Mouse (Mus musculus): ENCODE results near the gene Pah. TPM values are rescaled to one million over a fixed set of nuclear protein-coding genes. Genes with fewer than 3 reads are reported as not detected.

The Pah gene
- polyA plus RNA-seq (2012): not detected in 2 replicates

GRCm38 (mm10) chr10:87521646-87522045, at the start of gene Pah:
Pah (plus strand) TSS chr10:87521795.
- no peak for TF ChIP-seq GATA1 (IDR thresholded peaks at IDR 0.05; ENCODE audit: low read length)

DNA sequence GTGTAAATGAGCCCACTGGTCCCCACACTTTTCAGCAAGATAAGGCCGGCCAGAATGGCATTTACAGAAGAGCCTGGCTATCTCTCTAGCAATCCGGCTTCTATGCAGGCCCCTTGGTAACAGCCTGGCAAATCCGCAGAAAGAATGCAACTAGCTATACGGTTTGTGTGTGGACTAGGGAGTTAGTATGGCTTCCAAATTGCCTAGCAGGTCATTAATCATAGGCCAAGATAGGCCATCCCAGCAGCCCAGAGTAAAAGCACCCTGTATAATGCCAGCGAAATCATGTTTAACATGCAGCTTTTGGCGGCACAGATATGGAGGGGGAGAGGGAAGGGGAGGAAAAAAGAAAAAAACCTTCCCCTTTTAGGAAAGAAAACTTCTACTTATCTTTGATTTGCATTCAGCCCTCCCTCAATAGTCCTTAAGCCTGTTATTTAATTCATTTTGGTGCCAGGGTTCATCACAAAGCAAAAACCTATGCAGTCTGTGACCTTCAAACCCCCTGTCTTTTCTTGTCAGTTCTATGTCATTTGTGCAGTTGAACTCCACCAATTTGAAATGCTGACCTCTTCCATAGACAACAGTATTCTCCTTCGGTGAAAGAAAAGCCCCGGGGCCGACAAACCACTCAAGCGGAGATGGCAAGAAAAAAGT, 48.0 kb upstream of the Pah start:
- TF ChIP-seq GATA1 (IDR thresholded peaks at IDR 0.05; ENCODE audit: low read length): no peak

DNA sequence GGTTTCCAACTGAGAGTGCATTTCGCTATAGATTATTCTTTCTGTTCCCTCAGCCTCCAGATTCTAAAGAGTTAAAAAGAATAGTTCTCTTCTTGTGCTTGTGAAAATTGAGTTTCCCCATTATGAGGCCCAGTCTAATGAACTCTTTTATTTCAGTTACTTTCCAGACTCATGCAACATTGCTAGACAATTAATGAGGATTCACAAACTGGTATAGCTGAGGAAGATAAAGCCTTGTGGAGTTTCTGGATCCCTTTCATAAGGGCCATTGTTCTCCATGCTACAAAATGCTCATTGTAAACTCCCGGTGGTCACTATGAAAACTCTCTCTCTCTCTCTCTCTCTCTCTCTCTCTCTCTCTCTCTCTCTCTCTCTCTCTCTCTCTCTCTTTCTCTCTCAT, 46.6 kb upstream of the Pah start:
- no peak for TF ChIP-seq GATA1 (IDR thresholded peaks at IDR 0.05; ENCODE audit: low read length)

DNA sequence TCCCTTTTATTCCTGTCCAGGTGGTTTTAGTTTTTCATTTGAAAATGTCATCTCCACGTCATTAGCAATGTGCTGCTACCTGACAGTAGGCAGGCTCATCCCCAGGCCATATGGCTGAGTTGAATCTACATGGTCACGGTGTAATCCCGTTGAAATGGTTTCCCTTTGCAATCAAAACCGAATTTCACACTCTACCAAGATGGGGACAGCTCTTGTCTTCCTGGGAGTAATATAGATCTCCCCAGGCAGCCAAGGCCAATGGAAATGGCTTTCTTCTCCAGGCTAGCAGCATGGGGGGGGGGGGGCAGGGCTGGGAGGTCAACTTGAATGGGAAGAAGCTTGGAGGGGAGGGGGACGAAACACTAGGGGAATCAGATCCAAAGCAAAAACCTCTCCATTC, 43.7 kb upstream of the Pah start:
- TF ChIP-seq GATA1 (IDR thresholded peaks at IDR 0.05; ENCODE audit: low read length): no peak

- no peak for TF ChIP-seq GATA1 (IDR thresholded peaks at IDR 0.05; ENCODE audit: low read length)
Observed at GRCm38 (mm10) chr10:87484831-87485720, 36.5 kb upstream of the Pah start.

DNA sequence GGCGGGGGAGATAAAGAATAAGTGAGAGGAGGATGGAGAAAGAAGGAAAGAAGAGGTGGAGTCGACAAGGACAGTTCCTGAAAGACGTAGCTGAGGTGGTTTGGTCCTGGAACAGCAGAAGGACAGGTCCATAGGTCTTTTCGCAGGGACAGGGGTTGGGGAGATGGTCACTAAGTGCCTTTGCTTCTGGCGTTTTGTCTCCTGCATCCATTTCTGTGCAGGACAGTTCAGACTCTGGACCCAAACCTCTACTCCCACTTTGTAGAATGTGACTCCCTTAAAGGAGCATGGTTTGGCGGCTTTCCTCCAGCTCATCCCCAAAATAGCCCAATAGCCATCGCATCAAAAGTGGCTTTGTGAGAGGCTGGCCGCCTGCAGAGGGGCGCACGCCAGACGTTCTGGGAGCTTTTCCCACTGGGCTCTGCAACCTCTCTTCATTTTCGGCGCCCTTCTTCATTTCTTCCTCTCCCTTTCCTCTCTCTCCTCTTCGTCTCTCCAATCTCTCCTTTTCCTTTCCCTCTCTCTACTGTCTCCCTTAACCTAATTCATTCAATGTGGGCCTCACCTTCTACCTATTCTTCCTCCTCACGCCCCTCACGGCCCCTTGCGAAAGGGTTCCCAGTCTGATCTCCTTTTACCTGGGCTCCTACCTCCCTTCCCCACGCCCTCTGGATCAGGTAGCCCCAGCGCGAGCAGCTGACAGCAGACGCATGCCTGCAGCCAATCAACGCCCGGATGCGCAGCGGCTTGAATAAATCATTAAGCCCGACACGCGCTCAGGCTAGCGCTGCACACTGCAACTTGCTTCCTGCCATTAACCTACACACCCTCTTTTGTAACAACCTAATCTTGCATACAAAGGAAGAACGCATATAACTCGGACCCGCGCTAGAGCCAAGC, 35.6 kb upstream of the Pah start:
- TF ChIP-seq GATA1 (IDR thresholded peaks at IDR 0.05; ENCODE audit: low read length): no peak

DNA sequence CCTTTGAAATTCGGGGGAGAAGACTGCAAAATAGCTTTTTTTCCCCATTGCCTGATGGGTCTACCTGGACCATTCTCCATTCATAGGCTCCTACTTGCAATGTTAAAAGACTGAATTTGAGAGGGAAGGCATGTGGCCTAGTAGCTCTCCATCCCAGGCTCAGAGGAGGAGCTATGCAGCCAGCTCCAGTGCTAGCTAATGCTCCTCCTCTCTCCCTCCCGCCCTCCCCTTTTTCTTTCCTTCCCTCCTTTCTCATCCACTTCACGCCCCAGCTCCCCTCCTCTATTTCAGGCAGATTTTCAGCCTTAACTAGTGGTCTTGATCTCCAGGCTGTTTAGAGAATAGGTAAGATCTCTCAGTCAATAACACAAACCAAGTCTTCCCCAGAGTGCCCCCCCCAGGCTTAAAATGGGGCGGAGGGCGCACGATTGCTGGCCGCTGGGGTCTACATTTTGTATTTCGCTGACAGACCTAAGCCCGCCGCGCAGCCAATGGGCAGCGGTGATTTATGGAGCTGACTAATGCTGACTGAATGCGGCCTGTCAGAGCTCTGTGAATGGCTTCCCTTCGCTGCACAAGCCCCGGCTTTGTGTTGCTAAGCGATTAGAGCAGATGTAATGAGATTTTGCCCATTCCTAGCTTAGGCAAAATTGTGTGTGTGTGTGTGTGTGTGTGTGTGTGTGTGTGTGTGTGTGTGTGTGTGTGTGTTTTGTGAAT, 33.0 kb upstream of the Pah start:
- no peak for TF ChIP-seq GATA1 (IDR thresholded peaks at IDR 0.05; ENCODE audit: low read length)

DNA sequence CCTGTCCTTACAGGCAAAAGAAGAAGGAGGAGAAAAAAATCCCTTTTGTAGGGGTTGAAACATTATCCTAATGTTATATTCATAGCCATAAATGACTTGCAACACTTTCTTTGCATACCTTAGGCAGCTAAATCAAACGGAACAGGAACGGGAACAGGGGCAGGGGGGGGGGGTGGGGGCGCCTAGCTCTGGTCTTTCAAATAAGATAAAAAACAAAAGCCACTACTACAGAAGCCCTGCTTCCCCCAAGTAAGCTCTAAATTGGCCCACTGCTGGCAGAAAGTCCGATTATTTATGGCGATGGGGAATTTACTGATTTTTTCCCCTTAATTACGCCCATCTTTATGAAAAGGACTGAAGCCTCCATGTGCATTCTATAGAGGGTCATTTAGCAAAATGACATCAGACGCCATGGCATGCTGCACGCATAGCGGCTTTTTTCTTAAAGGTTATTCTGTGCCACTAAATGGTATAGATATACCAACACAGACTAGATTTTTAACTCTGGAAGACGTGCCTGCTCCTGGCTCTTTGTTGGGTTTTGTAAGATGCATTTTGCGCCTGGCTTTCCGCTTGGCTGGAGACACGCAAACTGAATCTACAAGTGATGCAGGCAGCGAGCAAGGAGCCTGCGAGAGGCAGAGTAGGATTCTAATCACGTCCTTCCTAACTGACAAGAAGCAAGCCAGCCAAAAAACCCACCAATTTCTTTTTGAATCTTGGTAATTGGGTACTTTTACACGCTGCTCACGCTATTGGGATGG, 32.2 kb upstream of the Pah start:
- TF ChIP-seq GATA1 (IDR thresholded peaks at IDR 0.05; ENCODE audit: low read length): no peak

GRCm38 (mm10) chr10:87490328-87490727, 31.3 kb upstream of the Pah start:
- TF ChIP-seq GATA1 (IDR thresholded peaks at IDR 0.05; ENCODE audit: low read length): no peak

DNA sequence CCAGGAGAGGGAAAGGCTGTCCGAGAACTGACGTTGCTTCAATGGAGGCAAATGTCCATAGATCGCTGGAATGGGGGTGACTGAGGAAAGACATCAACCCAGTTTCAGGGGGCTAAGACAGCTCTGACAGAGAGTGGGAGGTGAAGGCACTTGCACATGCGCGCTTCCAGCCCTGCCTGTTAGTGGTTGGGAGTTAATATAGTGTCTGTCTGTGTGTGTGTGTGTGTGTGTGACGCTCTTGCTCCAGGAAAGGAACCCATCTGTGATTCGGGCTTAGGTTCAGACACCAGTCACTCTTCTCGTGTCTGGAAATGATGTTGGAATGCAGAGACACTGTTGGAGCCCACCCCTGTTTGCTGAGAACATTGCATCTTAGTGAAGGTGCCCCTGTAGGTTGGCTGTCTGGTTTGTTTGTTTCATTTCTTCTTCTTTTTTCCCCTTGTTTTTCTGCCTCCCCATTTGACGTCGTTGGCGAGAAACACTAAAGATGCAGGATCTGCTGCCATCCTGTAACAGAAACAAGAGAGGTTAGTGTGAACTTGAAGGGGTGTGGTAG, 30.0 kb upstream of the Pah start:
- TF ChIP-seq GATA1 (IDR thresholded peaks at IDR 0.05; ENCODE audit: low read length): no peak

- TF ChIP-seq GATA1 (IDR thresholded peaks at IDR 0.05; ENCODE audit: low read length): no peak
Observed at GRCm38 (mm10) chr10:87492332-87492660, 29.3 kb upstream of the Pah start.

- no peak for TF ChIP-seq GATA1 (IDR thresholded peaks at IDR 0.05; ENCODE audit: low read length)
Observed at GRCm38 (mm10) chr10:87492661-87493551, 28.7 kb upstream of the Pah start.

GRCm38 (mm10) chr10:87493576-87493975, 28.0 kb upstream of the Pah start, which contains the start of gene Ascl1:
Ascl1 (minus strand) TSS chr10:87493660.
- TF ChIP-seq GATA1 (IDR thresholded peaks at IDR 0.05; ENCODE audit: low read length): no peak

Measured in G1E-ER4 (cell line).